Mouse (Mus musculus): ENCODE data around the gene 0610030E20Rik. TPM values are rescaled to one million over a fixed set of nuclear protein-coding genes. Genes with fewer than 3 reads are reported as not detected.

Gene 0610030E20Rik
- polyA plus RNA-seq, 1 experiment from 2014 or later = 29.2 TPM

DNA sequence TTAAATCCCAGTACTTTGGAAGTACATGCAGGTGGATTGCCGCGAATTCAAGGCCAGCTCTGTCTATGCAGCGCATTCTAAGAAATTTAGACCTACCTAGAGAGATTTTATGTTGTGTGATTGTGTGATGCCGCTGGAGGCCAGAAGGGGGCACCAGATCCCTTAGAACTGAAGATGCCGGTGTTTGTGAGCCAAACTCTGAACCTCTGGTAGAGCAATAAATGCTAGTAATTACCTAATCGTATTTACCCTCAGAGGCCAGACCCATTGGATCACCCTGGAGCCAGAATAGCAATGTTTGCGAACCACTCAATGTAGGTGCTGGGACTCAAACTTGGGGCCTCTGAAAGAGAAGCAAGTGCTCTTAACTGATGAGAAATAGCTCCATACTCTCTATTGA lies 54.8 kb downstream of the 0610030E20Rik start:
- Histone ChIP-seq H3K4me3 (replicated peaks) (no peak overlapping the region), H3K36me3 (no peaks in the 10 kb centered on the region), H3K9ac (replicated peaks) (no peak overlapping the region), H3K9me3 (no peaks in the 10 kb centered on the region), H3K4me2 (no peak overlapping the region), H3K27me3 (no peaks in the 10 kb centered on the region; the same call in 1 of the 2 replicates), H3K27ac (no peak overlapping the region), H3K4me1 (replicated peaks) (no peaks in the 10 kb centered on the region)
- 12% methylated on average over 7 of the region's 7 CpGs for WGBS
- no peak for ATAC-seq (ENCODE audit: insufficient number of reproducible peaks, insufficient read depth, low FRiP score, low TSS enrichment, low read depth)

Other genes with a start within 250 kb of the 0610030E20Rik start
- 29.6 and 32.3 TPM in 2 replicates for gene St3gal5, start 249.7 kb upstream of the 0610030E20Rik start, polyA plus RNA-seq (2016; fragmentation: Nextera tagmentation; extraction: Ambion mirVana)
- 30.7 and 30.8 TPM in 2 replicates for gene Atoh8, start 111.7 kb upstream of the 0610030E20Rik start, polyA plus RNA-seq (2016; fragmentation: Nextera tagmentation; extraction: Ambion mirVana)
- gene Sftpb, start 42.7 kb upstream of the 0610030E20Rik start, polyA plus RNA-seq (2016; fragmentation: Nextera tagmentation; extraction: Ambion mirVana) = not detected in 2 replicates
- gene Usp39, start 2.1 kb upstream of the 0610030E20Rik start, polyA plus RNA-seq (2016; fragmentation: Nextera tagmentation; extraction: Ambion mirVana) = 62.7 and 71.3 TPM in 2 replicates
- gene Tmem150a, start 8.1 kb downstream of the 0610030E20Rik start, polyA plus RNA-seq (2016; fragmentation: Nextera tagmentation; extraction: Ambion mirVana) = 8.8 and 9.8 TPM in 2 replicates
- gene Rnf181, start 19.6 kb downstream of the 0610030E20Rik start, polyA plus RNA-seq (2016; fragmentation: Nextera tagmentation; extraction: Ambion mirVana) = 89.1 and 93.4 TPM in 2 replicates
- 13.9 and 17.3 TPM in 2 replicates for gene Vamp5, start 33.2 kb downstream of the 0610030E20Rik start, polyA plus RNA-seq (2016; fragmentation: Nextera tagmentation; extraction: Ambion mirVana)
- 105 and 106 TPM in 2 replicates for gene Vamp8, start 43.4 kb downstream of the 0610030E20Rik start, polyA plus RNA-seq (2016; fragmentation: Nextera tagmentation; extraction: Ambion mirVana)
- gene Ggcx, start 67.0 kb downstream of the 0610030E20Rik start, polyA plus RNA-seq (2016; fragmentation: Nextera tagmentation; extraction: Ambion mirVana) = 34.0 TPM in 2 replicates
- gene Mat2a, start 92.2 kb downstream of the 0610030E20Rik start, polyA plus RNA-seq (2016; fragmentation: Nextera tagmentation; extraction: Ambion mirVana) = 408 and 461 TPM in 2 replicates
- 0.18 TPM in 2 replicates for gene Sh2d6, start 174.4 kb downstream of the 0610030E20Rik start, polyA plus RNA-seq (2016; fragmentation: Nextera tagmentation; extraction: Ambion mirVana)
- gene Capg, start 197.1 kb downstream of the 0610030E20Rik start, polyA plus RNA-seq (2016; fragmentation: Nextera tagmentation; extraction: Ambion mirVana) = 26.2 and 27.4 TPM in 2 replicates

All from limb, embryonic 12.5 days (tissue).